Mouse (Mus musculus) hindbrain, embryonic 16.5 days (tissue): Measurements from ENCODE around the gene Traf3ip3. TPM values are rescaled to one million over a fixed set of nuclear protein-coding genes. Genes with fewer than 3 reads are reported as not detected.
A peak's percentile ranks its signal among the peaks of the same experiment; 100 is the strongest.

Experiments used
- ATAC-seq: fragments of 200-750 bp; cut with Nextera tagmentation; 2 replicates; pipeline ENCODE4 v1.8.0; 2017; ENCODE audit warnings: moderate TSS enrichment, moderate library complexity
- H3K27ac ChIP-seq: fragments of 300-500 bp; sonication (generic); 2 replicates; pipeline ENCODE4 v1.5.1; 2014; ENCODE audit warnings: low read depth, mild to moderate bottlenecking, control low read depth, low read length, moderate library complexity
- H3K27me3 ChIP-seq: fragments of 300-500 bp; sonication (generic); replicated peaks from 2 replicates; pipeline ENCODE4 v1.6.1; 2014; ENCODE audit warnings: low read length; ENCODE audit not compliant: control insufficient read depth, insufficient read depth
- H3K36me3 ChIP-seq: fragments of 300-500 bp; sonication (generic); 2 replicates; pipeline ENCODE4 v1.6.1; 2014; ENCODE audit warnings: mild to moderate bottlenecking, low read length, moderate library complexity, mixed read lengths; ENCODE audit not compliant: control insufficient read depth, insufficient read depth
- H3K4me1 ChIP-seq: fragments of 300-500 bp; sonication (generic); 2 replicates; pipeline ENCODE4 v1.6.1; 2014; ENCODE audit warnings: low read depth, low read length; ENCODE audit not compliant: control insufficient read depth, insufficient read depth
- H3K4me2 ChIP-seq: fragments of 300-500 bp; sonication (generic); 2 replicates; pipeline ENCODE4 v1.6.1; 2014; ENCODE audit warnings: mild to moderate bottlenecking, low read length, control low read depth, moderate library complexity
- H3K4me3 ChIP-seq: fragments of 300-500 bp; sonication (generic); 2 replicates; pipeline ENCODE4 v1.5.1; 2014; ENCODE audit warnings: mild to moderate bottlenecking, low read length, control low read depth, moderate library complexity
- H3K9ac ChIP-seq: fragments of 300-500 bp; sonication (generic); 2 replicates; pipeline ENCODE4 v1.6.1; 2014; ENCODE audit warnings: low read depth, mild to moderate bottlenecking, control low read depth, low read length, moderate library complexity
- H3K9me3 ChIP-seq: fragments of 300-500 bp; sonication (generic); 2 replicates; pipeline ENCODE4 v1.6.1; 2014; ENCODE audit warnings: mild to moderate bottlenecking, low read length, moderate library complexity; ENCODE audit not compliant: control insufficient read depth
- WGBS: fragments of 180-500 bp; shearing (Covaris S2); extraction: QIAGEN DNeasy Blood & Tissue Kit; methylation state at CpG from one replicate; pipeline ENCODE4 v1.1.7; 2014; 5-methylcytosine and 5-hydroxymethylcytosine counted together
- polyA plus RNA-seq: library from polyadenylated mRNA; unstranded; fragments of >200 nt; fragmentation: Nextera tagmentation; extraction: Ambion mirVana; gene quantifications from 2 replicates; pipeline ENCODE4 v1.2.1, GENCODE M21; 2015

Gene Traf3ip3
- 1.9 and 4.0 TPM in 2 replicates for polyA plus RNA-seq

GRCm38 (mm10) chr1:193201383-193201778 lies at the start of gene Traf3ip3:
TSS of gene Traf3ip3 (minus strand) at chr1:193201703.
- no peak within 1 kb of the TSS for H3K4me2 ChIP-seq
- H3K4me1 ChIP-seq, result no peaks in the 10 kb centered on the region
- 70% methylated on average over 5 of the region's 5 CpGs for WGBS
- no peaks in the 10 kb centered on the region for H3K9me3 ChIP-seq
- H3K36me3 ChIP-seq, result no peaks in the 10 kb centered on the region
- no peak within 1 kb of the TSS for H3K9ac ChIP-seq
- no peak for ATAC-seq
- no peak within 1 kb of the TSS for H3K4me3 ChIP-seq
- H3K27ac ChIP-seq, result no peak within 1 kb of the TSS
- H3K27me3 ChIP-seq, result no peaks in the 10 kb centered on the region

DNA sequence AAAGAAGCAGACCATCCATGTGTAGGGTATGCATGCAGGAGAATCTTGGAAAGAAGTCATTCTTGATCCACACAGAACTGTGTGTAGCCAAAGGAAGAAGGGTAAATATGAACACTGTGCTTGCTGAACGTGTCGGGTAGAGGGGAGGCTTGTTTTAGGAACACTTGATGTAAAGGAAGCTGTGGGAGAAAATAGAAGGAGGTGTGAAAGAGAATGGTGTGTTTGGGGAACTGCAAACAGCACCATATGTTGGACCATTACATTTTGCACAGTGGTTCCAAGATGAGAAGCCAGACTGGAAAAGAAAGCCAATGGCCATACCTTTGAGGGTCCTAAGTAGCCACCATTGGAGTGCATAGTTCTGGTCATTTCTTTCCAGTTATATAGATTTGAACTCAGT lies 48.5 kb upstream of the Traf3ip3 start:
- H3K4me1 ChIP-seq, result no peaks in the 10 kb centered on the region
- no peak overlapping the region for H3K4me2 ChIP-seq
- no peaks in the 10 kb centered on the region for H3K36me3 ChIP-seq
- no peak for ATAC-seq
- H3K27me3 ChIP-seq, result no peaks in the 10 kb centered on the region
- no peak overlapping the region for H3K9ac ChIP-seq
- no peak overlapping the region for H3K4me3 ChIP-seq
- 87% methylated on average over 2 of the region's 2 CpGs for WGBS
- H3K27ac ChIP-seq, result no peak overlapping the region
- no peaks in the 10 kb centered on the region for H3K9me3 ChIP-seq

DNA sequence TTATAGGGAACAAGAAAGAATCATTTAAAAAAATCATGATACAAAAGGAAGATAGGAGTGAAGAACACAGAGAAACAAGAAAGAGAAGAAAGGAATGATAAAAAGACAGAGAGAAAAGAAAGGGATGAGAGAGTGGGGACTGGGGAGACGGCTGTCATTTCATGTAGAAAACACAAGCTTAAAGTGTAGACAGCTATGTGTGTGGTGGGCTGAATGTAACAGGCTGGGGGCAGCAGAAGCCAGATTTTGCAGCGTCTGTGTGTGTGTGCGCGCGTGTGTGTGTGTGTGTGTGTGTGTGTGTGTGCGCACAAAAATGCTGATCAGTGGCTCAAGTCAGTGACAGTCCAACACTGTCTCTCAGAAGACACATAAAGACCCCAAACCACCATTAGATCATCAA lies 42.7 kb upstream of the Traf3ip3 start:
- Histone ChIP-seq H3K9me3 (no peaks in the 10 kb centered on the region), H3K27me3 (no peaks in the 10 kb centered on the region), H3K4me3 (no peak overlapping the region), H3K4me1 (no peaks in the 10 kb centered on the region), H3K9ac (no peak overlapping the region), H3K36me3 (no peaks in the 10 kb centered on the region), H3K27ac (no peak overlapping the region), H3K4me2 (no peak overlapping the region)
- ATAC-seq, result no peak
- WGBS, result 79% methylated on average over 6 of the region's 6 CpGs

GRCm38 (mm10) chr1:193243571-193244193 lies 42.2 kb upstream of the Traf3ip3 start:
- Histone ChIP-seq H3K9me3 (no peaks in the 10 kb centered on the region), H3K4me2 (no peak overlapping the region), H3K4me1 (no peaks in the 10 kb centered on the region), H3K36me3 (no peaks in the 10 kb centered on the region), H3K27me3 (no peaks in the 10 kb centered on the region), H3K4me3 (no peak overlapping the region), H3K9ac (no peak overlapping the region), H3K27ac (no peak overlapping the region)
- ATAC-seq, result no peak
- WGBS, result 41% methylated on average over 10 of the region's 10 CpGs

GRCm38 (mm10) chr1:193242863-193243262 lies 41.4 kb upstream of the Traf3ip3 start:
- H3K27me3 ChIP-seq, result no peaks in the 10 kb centered on the region

GRCm38 (mm10) chr1:193242238-193242637 lies 40.7 kb upstream of the Traf3ip3 start:
- H3K36me3 ChIP-seq, result no peaks in the 10 kb centered on the region
- H3K27ac ChIP-seq, result no peak overlapping the region
- H3K9ac ChIP-seq, result no peak overlapping the region
- H3K27me3 ChIP-seq, result no peaks in the 10 kb centered on the region
- no peak overlapping the region for H3K4me3 ChIP-seq
- no peaks in the 10 kb centered on the region for H3K9me3 ChIP-seq
- 64% methylated on average over 8 of the region's 8 CpGs for WGBS
- peak; percentile 30; the same call in 1 of the 2 replicates for ATAC-seq
- H3K4me1 ChIP-seq, result no peaks in the 10 kb centered on the region
- H3K4me2 ChIP-seq, result no peak overlapping the region

More at GRCm38 (mm10) chr1:193242863-193243262, 41.4 kb upstream of the Traf3ip3 start:
- Histone ChIP-seq H3K4me2 (no peak overlapping the region), H3K27ac (no peak overlapping the region), H3K4me1 (no peaks in the 10 kb centered on the region), H3K36me3 (no peaks in the 10 kb centered on the region), H3K9ac (no peak overlapping the region), H3K9me3 (no peaks in the 10 kb centered on the region), H3K4me3 (no peak overlapping the region)
- 64% methylated on average over 4 of the region's 4 CpGs for WGBS
- no peak for ATAC-seq

- Histone ChIP-seq H3K9ac (no peak overlapping the region), H3K4me1 (no peaks in the 10 kb centered on the region), H3K4me2 (no peak overlapping the region), H3K4me3 (no peak overlapping the region), H3K27ac (no peak overlapping the region), H3K9me3 (no peaks in the 10 kb centered on the region), H3K36me3 (no peaks in the 10 kb centered on the region), H3K27me3 (no peaks in the 10 kb centered on the region)
- WGBS, result 94% methylated on average over 4 of the region's 4 CpGs
- no peak for ATAC-seq
Observed at GRCm38 (mm10) chr1:193241436-193241835, 39.9 kb upstream of the Traf3ip3 start.

- Histone ChIP-seq H3K4me1 (no peaks in the 10 kb centered on the region), H3K9me3 (no peaks in the 10 kb centered on the region), H3K36me3 (no peaks in the 10 kb centered on the region), H3K9ac (no peak overlapping the region), H3K27me3 (no peaks in the 10 kb centered on the region), H3K4me2 (no peak overlapping the region), H3K4me3 (no peak overlapping the region), H3K27ac (no peak overlapping the region)
- WGBS, result 39% methylated on average over 4 of the region's 4 CpGs
- peak; percentile 82 for ATAC-seq
Observed at GRCm38 (mm10) chr1:193238426-193238825, 36.9 kb upstream of the Traf3ip3 start.

- H3K4me2 ChIP-seq, result no peak overlapping the region
- no peak for ATAC-seq
Observed at GRCm38 (mm10) chr1:193234930-193235329, 33.4 kb upstream of the Traf3ip3 start.

More at GRCm38 (mm10) chr1:193234930-193235329, 33.4 kb upstream of the Traf3ip3 start:
- H3K4me1 ChIP-seq, result no peaks in the 10 kb centered on the region
- WGBS, result 91% methylated on average over 7 of the region's 7 CpGs
- no peaks in the 10 kb centered on the region for H3K27me3 ChIP-seq
- no peak overlapping the region for H3K9ac ChIP-seq
- no peaks in the 10 kb centered on the region for H3K9me3 ChIP-seq
- H3K27ac ChIP-seq, result no peak overlapping the region
- H3K4me3 ChIP-seq, result no peak overlapping the region
- H3K36me3 ChIP-seq, result no peaks in the 10 kb centered on the region
